Mouse (Mus musculus): ENCODE results near the gene Fibp. TPM values are rescaled to one million over a fixed set of nuclear protein-coding genes. Genes with fewer than 3 reads are reported as not detected.

The Fibp gene
- total and polyA plus RNA-seq, 3 experiments, result 21.9 to 63.5 TPM; not detected in 1

- DNase-seq (ENCODE audit: low read depth, low spot score), result no peak
- peaks cover 0 to 4% of the 10 kb centered on the region in 2 experiments; a peak in 2 of 4 replicates for H3K36me3 ChIP-seq (ENCODE audit: control insufficient read depth in 1 of 2, insufficient read depth in 2 of 2, low read length in 2 of 2)
- no peaks in the 10 kb centered on the region; the same call in 1 of the 2 replicates for H3K79me2 ChIP-seq (ENCODE audit: control insufficient read depth, insufficient read depth, low read length, poor library complexity)
- TF ChIP-seq POLR2AphosphoS2 (IDR thresholded peaks at IDR 0.05; ENCODE audit: low read length) (no peak), ZNF384 (IDR thresholded peaks at IDR 0.05; ENCODE audit: low read depth, low read length) (no peak), MAX (IDR thresholded peaks at IDR 0.05; ENCODE audit: low read length) (no peak), MEF2A (IDR thresholded peaks at IDR 0.05; ENCODE audit: extremely low read depth, insufficient replicate concordance, low read depth, low read length, poor library complexity, severe bottlenecking) (no peak), SMC3 (IDR thresholded peaks at IDR 0.05; ENCODE audit: low read depth, low read length) (no peak), ZMIZ1 (IDR thresholded peaks at IDR 0.05; ENCODE audit: low read depth, low read length) (no peak), CHD1 (IDR thresholded peaks at IDR 0.05; ENCODE audit: low read depth, low read length) (no peak), USF1 (IDR thresholded peaks at IDR 0.05; ENCODE audit: low read depth, low read length) (no peak), MAFK (IDR thresholded peaks at IDR 0.05; ENCODE audit: borderline replicate concordance, low read depth, low read length) (no peak), RAD21 (IDR thresholded peaks at IDR 0.05; ENCODE audit: low read depth, low read length) (no peak), E2F4 (IDR thresholded peaks at IDR 0.05; ENCODE audit: borderline replicate concordance, low read depth, low read length) (no peak)
- H3K27ac ChIP-seq (ENCODE audit: control insufficient read depth, low read depth, low read length), result no peak overlapping the region
- no peaks in the 10 kb centered on the region for H3K9me3 ChIP-seq (replicated peaks; ENCODE audit: insufficient read depth, low read length)
- H3K4me3 ChIP-seq (ENCODE audit: control insufficient read depth in 1 of 2, insufficient read depth in 1 of 2, low read depth in 2 of 2, low read length in 2 of 2), result no peak overlapping the region
- no peaks in the 10 kb centered on the region for H3K27me3 ChIP-seq (ENCODE audit: control insufficient read depth in 1 of 2, insufficient read depth in 2 of 2, low read length in 2 of 2)
- H3K4me1 ChIP-seq (ENCODE audit: control insufficient read depth in 1 of 2, insufficient read depth in 2 of 2, low read length in 2 of 2), result peaks cover 0 to 5% of the 10 kb centered on the region in 2 experiments; a peak in 1 of 4 replicates
- no peak overlapping the region for H3K9ac ChIP-seq (ENCODE audit: control insufficient read depth, low read depth, low read length, poor library complexity, severe bottlenecking)
Observed at GRCm38 (mm10) chr19:5477004-5477667, 16.7 kb downstream of the Fibp start.

- Histone ChIP-seq H3K27me3 (ENCODE audit: control insufficient read depth in 1 of 2, insufficient read depth in 2 of 2, low read length in 2 of 2) (no peaks in the 10 kb centered on the region), H3K4me1 (ENCODE audit: control insufficient read depth in 1 of 2, insufficient read depth in 2 of 2, low read length in 2 of 2) (peaks cover 0 to 5% of the 10 kb centered on the region in 2 experiments; a peak in 1 of 4 replicates), H3K9ac (ENCODE audit: control insufficient read depth, low read depth, low read length, poor library complexity, severe bottlenecking) (no peak overlapping the region), H3K79me2 (ENCODE audit: control insufficient read depth, insufficient read depth, low read length, poor library complexity) (no peaks in the 10 kb centered on the region; the same call in 1 of the 2 replicates), H3K4me3 (ENCODE audit: control insufficient read depth in 1 of 2, insufficient read depth in 1 of 2, low read depth in 2 of 2, low read length in 2 of 2) (no peak overlapping the region), H3K36me3 (ENCODE audit: control insufficient read depth in 1 of 2, insufficient read depth in 2 of 2, low read length in 2 of 2) (peaks cover 0 to 4% of the 10 kb centered on the region in 2 experiments; a peak in 2 of 4 replicates), H3K27ac (ENCODE audit: control insufficient read depth, low read depth, low read length) (no peak overlapping the region), H3K9me3 (replicated peaks; ENCODE audit: insufficient read depth, low read length) (no peaks in the 10 kb centered on the region)
- DNase-seq (ENCODE audit: low read depth, low spot score), result no peak
- no peak for TF ChIP-seq MYC (IDR thresholded peaks at IDR 0.05; ENCODE audit: low read depth, low read length)
- TF ChIP-seq E2F4 (IDR thresholded peaks at IDR 0.05; ENCODE audit: borderline replicate concordance, low read depth, low read length), result no peak
- TF ChIP-seq ZKSCAN1 (IDR thresholded peaks at IDR 0.05; ENCODE audit: low read depth, low read length), result no peak
- no peak for TF ChIP-seq CHD1 (IDR thresholded peaks at IDR 0.05; ENCODE audit: low read depth, low read length)
- no peak for TF ChIP-seq POLR2AphosphoS5 (IDR thresholded peaks at IDR 0.05; ENCODE audit: borderline replicate concordance, low read depth, low read length)
- no peak for TF ChIP-seq POLR2A (IDR thresholded peaks at IDR 0.05; ENCODE audit: control insufficient read depth in 1 of 2, insufficient read depth in 1 of 2, low read depth in 1 of 2, low read length in 2 of 2, poor library complexity in 1 of 2)
- TF ChIP-seq MXI1 (IDR thresholded peaks at IDR 0.05; ENCODE audit: low read depth, low read length), result no peak
- TF ChIP-seq CTCF (IDR thresholded peaks at IDR 0.05 in 2 of 3, conservative IDR thresholded peaks at IDR 0.05 in 1 of 3; ENCODE audit: control insufficient read depth in 1 of 3, insufficient read depth in 1 of 3, low read depth in 2 of 3, low read length in 3 of 3, poor library complexity in 1 of 3, severe bottlenecking in 1 of 3), result no peak
- no peak for TF ChIP-seq MAZ (IDR thresholded peaks at IDR 0.05; ENCODE audit: low read depth, low read length)
- no peak for TF ChIP-seq TBP (IDR thresholded peaks at IDR 0.05; ENCODE audit: low read depth, low read length)
- TF ChIP-seq ZNF384 (IDR thresholded peaks at IDR 0.05; ENCODE audit: low read depth, low read length), result no peak
- TF ChIP-seq POLR2AphosphoS2 (IDR thresholded peaks at IDR 0.05; ENCODE audit: low read length), result no peak
- no peak for TF ChIP-seq SMC3 (IDR thresholded peaks at IDR 0.05; ENCODE audit: low read depth, low read length)
- no peak for TF ChIP-seq UBTF (IDR thresholded peaks at IDR 0.05; ENCODE audit: borderline replicate concordance, insufficient read depth, low read depth, low read length)
- TF ChIP-seq TAL1 (IDR thresholded peaks at IDR 0.05; ENCODE audit: low read length), result no peak
Observed at GRCm38 (mm10) chr19:5477668-5478300, 17.4 kb downstream of the Fibp start.
